Mouse (Mus musculus): ENCODE results near the gene Nabp1. TPM values are rescaled to one million over a fixed set of nuclear protein-coding genes. Genes with fewer than 3 reads are reported as not detected.

Nabp1 gene
- total and polyA plus RNA-seq, 2 experiments = 5.0 to 17.1 TPM

GRCm38 (mm10) chr1:51502353-51502752, 24.1 kb upstream of the Nabp1 start:
- no peak for DNase-seq (ENCODE audit: extremely low read depth, low read depth, low spot score)
- H3K9ac ChIP-seq (ENCODE audit: low read depth, low read length) = no peak overlapping the region
- H3K36me3 ChIP-seq (ENCODE audit: control insufficient read depth, insufficient read depth, low read length) = no peaks in the 10 kb centered on the region
- no peaks in the 10 kb centered on the region for H3K27me3 ChIP-seq (ENCODE audit: control insufficient read depth, insufficient read depth, low read length)
- WGBS = 90% methylated on average over 5 of the region's 5 CpGs
- H3K4me3 ChIP-seq (ENCODE audit: insufficient read depth, low read depth, low read length) = no peak overlapping the region
- no peak for TF ChIP-seq POLR2A (IDR thresholded peaks at IDR 0.05; ENCODE audit: extremely low read depth, insufficient read depth, low read length)
- no peak for TF ChIP-seq CTCF (IDR thresholded peaks at IDR 0.05; ENCODE audit: low read depth, low read length)
- no peak overlapping the region for H3K27ac ChIP-seq (replicated peaks; ENCODE audit: insufficient read depth, low read depth, low read length)
- H3K79me2 ChIP-seq (ENCODE audit: control insufficient read depth, insufficient read depth, low read length) = no peaks in the 10 kb centered on the region
- H3K4me1 ChIP-seq (ENCODE audit: control insufficient read depth, insufficient read depth, low read length) = peaks cover 7% of the 10 kb centered on the region

GRCm38 (mm10) chr1:51501251-51501650, 23.0 kb upstream of the Nabp1 start:
- peak; percentile 34 for DNase-seq (ENCODE audit: extremely low read depth, low read depth, low spot score)
- TF ChIP-seq POLR2A (IDR thresholded peaks at IDR 0.05; ENCODE audit: extremely low read depth, insufficient read depth, low read length) = no peak
- no peak for TF ChIP-seq CTCF (IDR thresholded peaks at IDR 0.05; ENCODE audit: low read depth, low read length)
- Histone ChIP-seq H3K36me3 (ENCODE audit: control insufficient read depth, insufficient read depth, low read length) (no peaks in the 10 kb centered on the region), H3K79me2 (ENCODE audit: control insufficient read depth, insufficient read depth, low read length) (no peaks in the 10 kb centered on the region), H3K27ac (replicated peaks; ENCODE audit: insufficient read depth, low read depth, low read length) (peak overlapping the region; percentile 33; the same call in 1 of the 2 replicates), H3K4me1 (ENCODE audit: control insufficient read depth, insufficient read depth, low read length) (peaks cover 6% of the 10 kb centered on the region), H3K9ac (ENCODE audit: low read depth, low read length) (no peak overlapping the region), H3K27me3 (ENCODE audit: control insufficient read depth, insufficient read depth, low read length) (no peaks in the 10 kb centered on the region), H3K4me3 (ENCODE audit: insufficient read depth, low read depth, low read length) (no peak overlapping the region)
- WGBS = 74% methylated on average over 12 of the region's 12 CpGs

GRCm38 (mm10) chr1:51498601-51499098, 20.4 kb upstream of the Nabp1 start:
- Histone ChIP-seq H3K9ac (ENCODE audit: low read depth, low read length) (no peak overlapping the region), H3K27ac (replicated peaks; ENCODE audit: insufficient read depth, low read depth, low read length) (no peak overlapping the region), H3K79me2 (ENCODE audit: control insufficient read depth, insufficient read depth, low read length) (no peaks in the 10 kb centered on the region), H3K4me1 (ENCODE audit: control insufficient read depth, insufficient read depth, low read length) (no peaks in the 10 kb centered on the region), H3K27me3 (ENCODE audit: control insufficient read depth, insufficient read depth, low read length) (no peaks in the 10 kb centered on the region), H3K4me3 (ENCODE audit: insufficient read depth, low read depth, low read length) (no peak overlapping the region), H3K36me3 (ENCODE audit: control insufficient read depth, insufficient read depth, low read length) (no peaks in the 10 kb centered on the region)
- WGBS = 67% methylated on average over 2 of the region's 2 CpGs
- no peak for TF ChIP-seq CTCF (IDR thresholded peaks at IDR 0.05; ENCODE audit: low read depth, low read length)
- TF ChIP-seq POLR2A (IDR thresholded peaks at IDR 0.05; ENCODE audit: extremely low read depth, insufficient read depth, low read length) = no peak
- DNase-seq (ENCODE audit: extremely low read depth, low read depth, low spot score) = no peak

- Histone ChIP-seq H3K27ac (replicated peaks; ENCODE audit: insufficient read depth, low read depth, low read length) (no peak overlapping the region), H3K4me3 (ENCODE audit: insufficient read depth, low read depth, low read length) (no peak overlapping the region), H3K79me2 (ENCODE audit: control insufficient read depth, insufficient read depth, low read length) (no peaks in the 10 kb centered on the region), H3K9ac (ENCODE audit: low read depth, low read length) (no peak overlapping the region), H3K36me3 (ENCODE audit: control insufficient read depth, insufficient read depth, low read length) (no peaks in the 10 kb centered on the region), H3K4me1 (ENCODE audit: control insufficient read depth, insufficient read depth, low read length) (no peaks in the 10 kb centered on the region), H3K27me3 (ENCODE audit: control insufficient read depth, insufficient read depth, low read length) (no peaks in the 10 kb centered on the region)
- DNase-seq (ENCODE audit: extremely low read depth, low read depth, low spot score) = no peak
- TF ChIP-seq CTCF (IDR thresholded peaks at IDR 0.05; ENCODE audit: low read depth, low read length) (no peak), POLR2A (IDR thresholded peaks at IDR 0.05; ENCODE audit: extremely low read depth, insufficient read depth, low read length) (no peak)
- 95% methylated on average over 1 of the region's 1 CpGs for WGBS
These were observed 17.9 kb upstream of the Nabp1 start for GRCm38 (mm10) chr1:51496163-51496562.

GRCm38 (mm10) chr1:51493592-51494307, 15.5 kb upstream of the Nabp1 start:
- DNase-seq (ENCODE audit: extremely low read depth, low read depth, low spot score) = no peak
- no peaks in the 10 kb centered on the region for H3K36me3 ChIP-seq (ENCODE audit: control insufficient read depth, insufficient read depth, low read length)
- no peaks in the 10 kb centered on the region for H3K4me1 ChIP-seq (ENCODE audit: control insufficient read depth, insufficient read depth, low read length)
- 87% methylated on average over 7 of the region's 7 CpGs for WGBS
- TF ChIP-seq POLR2A (IDR thresholded peaks at IDR 0.05; ENCODE audit: extremely low read depth, insufficient read depth, low read length) (no peak), CTCF (IDR thresholded peaks at IDR 0.05; ENCODE audit: low read depth, low read length) (no peak)
- H3K27ac ChIP-seq (replicated peaks; ENCODE audit: insufficient read depth, low read depth, low read length) = no peak overlapping the region
- H3K27me3 ChIP-seq (ENCODE audit: control insufficient read depth, insufficient read depth, low read length) = no peaks in the 10 kb centered on the region
- no peak overlapping the region for H3K9ac ChIP-seq (ENCODE audit: low read depth, low read length)
- no peaks in the 10 kb centered on the region for H3K79me2 ChIP-seq (ENCODE audit: control insufficient read depth, insufficient read depth, low read length)
- no peak overlapping the region for H3K4me3 ChIP-seq (ENCODE audit: insufficient read depth, low read depth, low read length)

GRCm38 (mm10) chr1:51486291-51486690, 8.1 kb upstream of the Nabp1 start:
- Histone ChIP-seq H3K4me3 (ENCODE audit: insufficient read depth, low read depth, low read length) (no peak overlapping the region), H3K4me1 (ENCODE audit: control insufficient read depth, insufficient read depth, low read length) (no peaks in the 10 kb centered on the region), H3K36me3 (ENCODE audit: control insufficient read depth, insufficient read depth, low read length) (no peaks in the 10 kb centered on the region), H3K79me2 (ENCODE audit: control insufficient read depth, insufficient read depth, low read length) (no peaks in the 10 kb centered on the region), H3K9ac (ENCODE audit: low read depth, low read length) (no peak overlapping the region), H3K27me3 (ENCODE audit: control insufficient read depth, insufficient read depth, low read length) (no peaks in the 10 kb centered on the region), H3K27ac (replicated peaks; ENCODE audit: insufficient read depth, low read depth, low read length) (no peak overlapping the region)
- DNase-seq (ENCODE audit: extremely low read depth, low read depth, low spot score) = no peak
- WGBS = 90% methylated on average over 1 of the region's 1 CpGs
- TF ChIP-seq POLR2A (IDR thresholded peaks at IDR 0.05; ENCODE audit: extremely low read depth, insufficient read depth, low read length) = no peak
- TF ChIP-seq CTCF (IDR thresholded peaks at IDR 0.05; ENCODE audit: low read depth, low read length) = no peak
